Mouse (Mus musculus) hindbrain, embryonic 13.5 days (tissue): ENCODE data around the gene Rab42. TPM values are rescaled to one million over a fixed set of nuclear protein-coding genes. Genes with fewer than 3 reads are reported as not detected.

Source experiments
- ATAC-seq: fragments of 200-750 bp; cut with Nextera tagmentation; 2 replicates; pipeline ENCODE4 v1.8.0; 2017; ENCODE audit warnings: moderate TSS enrichment; ENCODE audit not compliant: low FRiP score
- H3K27ac ChIP-seq: fragments of 300-500 bp; sonication (generic); 2 replicates; pipeline ENCODE4 v1.5.1; 2015; ENCODE audit warnings: inconsistent platforms, mild to moderate bottlenecking, moderate library complexity
- H3K27me3 ChIP-seq: fragments of 300-500 bp; sonication (generic); 2 replicates; pipeline ENCODE4 v1.6.1; 2015; ENCODE audit warnings: mild to moderate bottlenecking, inconsistent platforms
- H3K36me3 ChIP-seq: fragments of 300-500 bp; sonication (generic); 2 replicates; pipeline ENCODE4 v1.6.1; 2015; ENCODE audit warnings: mild to moderate bottlenecking, inconsistent platforms
- H3K4me1 ChIP-seq: fragments of 300-500 bp; sonication (generic); replicated peaks from 2 replicates; pipeline ENCODE4 v1.6.1; 2015; ENCODE audit warnings: inconsistent platforms
- H3K4me2 ChIP-seq: fragments of 300-500 bp; sonication (generic); 2 replicates; pipeline ENCODE4 v1.6.1; 2015; ENCODE audit warnings: inconsistent platforms, mild to moderate bottlenecking, moderate library complexity
- H3K4me3 ChIP-seq: fragments of 300-500 bp; sonication (generic); 2 replicates; pipeline ENCODE4 v1.5.1; 2015; ENCODE audit warnings: mild to moderate bottlenecking, inconsistent platforms
- H3K9ac ChIP-seq: fragments of 300-500 bp; sonication (generic); 2 replicates; pipeline ENCODE4 v1.6.1; 2015; ENCODE audit warnings: mild to moderate bottlenecking, inconsistent platforms
- H3K9me3 ChIP-seq: fragments of 300-500 bp; sonication (generic); 2 replicates; pipeline ENCODE4 v1.6.1; 2016; ENCODE audit warnings: inconsistent platforms
- WGBS: fragments of 180-500 bp; shearing (Covaris S2); methylation state at CpG from one replicate; pipeline ENCODE4 v1.1.7; 2015; 5-methylcytosine and 5-hydroxymethylcytosine counted together
- polyA plus RNA-seq: library from polyadenylated mRNA; unstranded; fragments of >200 nt; fragmentation: Nextera tagmentation; extraction: Ambion mirVana; gene quantifications from 2 replicates; pipeline ENCODE4 v1.2.1, GENCODE M21; 2015

Gene Rab42
- polyA plus RNA-seq, 1 experiment from 2014 or later, result 0.84 TPM

GRCm38 (mm10) chr4:132341451-132341850 is 38.3 kb upstream of the Rab42 start:
- H3K9ac ChIP-seq, result no peak overlapping the region
- H3K4me1 ChIP-seq, result peaks cover 27% of the 10 kb centered on the region
- 91% methylated on average over 3 of the region's 3 CpGs for WGBS
- no peak overlapping the region for H3K27ac ChIP-seq
- H3K27me3 ChIP-seq, result no peaks in the 10 kb centered on the region
- no peak overlapping the region for H3K4me2 ChIP-seq
- ATAC-seq, result no peak
- no peak overlapping the region for H3K4me3 ChIP-seq
- H3K36me3 ChIP-seq, result peaks cover 32% of the 10 kb centered on the region
- no peaks in the 10 kb centered on the region for H3K9me3 ChIP-seq

GRCm38 (mm10) chr4:132338943-132339342 is 35.8 kb upstream of the Rab42 start:
- no peak for ATAC-seq
- Histone ChIP-seq H3K27ac (no peak overlapping the region; the same call in 1 of the 2 replicates), H3K36me3 (peaks cover 57% of the 10 kb centered on the region), H3K9me3 (no peaks in the 10 kb centered on the region), H3K27me3 (no peaks in the 10 kb centered on the region), H3K9ac (no peak overlapping the region), H3K4me3 (no peak overlapping the region), H3K4me2 (no peak overlapping the region), H3K4me1 (peaks cover 15% of the 10 kb centered on the region)
- WGBS, result 94% methylated on average over 13 of the region's 13 CpGs

GRCm38 (mm10) chr4:132332880-132333279 is 29.7 kb upstream of the Rab42 start:
- peaks cover 11% of the 10 kb centered on the region for H3K4me1 ChIP-seq
- 93% methylated on average over 6 of the region's 6 CpGs for WGBS
- no peak for ATAC-seq
- no peaks in the 10 kb centered on the region for H3K9me3 ChIP-seq
- no peak overlapping the region for H3K4me3 ChIP-seq
- H3K27me3 ChIP-seq, result no peaks in the 10 kb centered on the region
- H3K9ac ChIP-seq, result no peak overlapping the region
- H3K27ac ChIP-seq, result no peak overlapping the region
- H3K4me2 ChIP-seq, result no peak overlapping the region
- peaks cover 56% of the 10 kb centered on the region for H3K36me3 ChIP-seq

- WGBS, result 85% methylated on average over 3 of the region's 3 CpGs
- Histone ChIP-seq H3K9me3 (no peaks in the 10 kb centered on the region), H3K4me1 (peaks cover 12% of the 10 kb centered on the region)
Measured at GRCm38 (mm10) chr4:132331960-132332359, 28.8 kb upstream of the Rab42 start.

GRCm38 (mm10) chr4:132329835-132330354 is 26.7 kb upstream of the Rab42 start:
- Histone ChIP-seq H3K27ac (peak overlapping the region; percentile 88), H3K36me3 (peaks cover 38% of the 10 kb centered on the region), H3K4me2 (peak overlapping the region; percentile 76), H3K4me3 (peak overlapping the region; percentile 83), H3K27me3 (no peaks in the 10 kb centered on the region), H3K9me3 (no peaks in the 10 kb centered on the region), H3K4me1 (peaks cover 12% of the 10 kb centered on the region), H3K9ac (peak overlapping the region; percentile 94)
- 12% methylated on average over 10 of the region's 10 CpGs for WGBS
- ATAC-seq, result peak; percentile 8; the same call in 1 of the 2 replicates

More at GRCm38 (mm10) chr4:132331960-132332359, 28.8 kb upstream of the Rab42 start:
- Histone ChIP-seq H3K4me2 (no peak overlapping the region), H3K27ac (no peak overlapping the region), H3K4me3 (no peak overlapping the region), H3K36me3 (peaks cover 47% of the 10 kb centered on the region), H3K27me3 (no peaks in the 10 kb centered on the region), H3K9ac (no peak overlapping the region)
- ATAC-seq, result no peak

- peak; percentile 94 for ATAC-seq
Measured at GRCm38 (mm10) chr4:132329115-132329834, 26.1 kb upstream of the Rab42 start, which contains the start of gene Trnau1ap. Gene Trnau1ap, minus strand, starts transcription at chr4:132329538.

GRCm38 (mm10) chr4:132328391-132328982 is 25.3 kb upstream of the Rab42 start:
- peaks cover 12% of the 10 kb centered on the region for H3K4me1 ChIP-seq
- H3K4me2 ChIP-seq, result peak overlapping the region; percentile 76
- WGBS, result 54% methylated on average over 14 of the region's 14 CpGs
- peak overlapping the region; percentile 83 for H3K4me3 ChIP-seq
- H3K9ac ChIP-seq, result peak overlapping the region; percentile 94
- H3K9me3 ChIP-seq, result no peaks in the 10 kb centered on the region
- peak overlapping the region; percentile 88; the same call in 1 of the 2 replicates for H3K27ac ChIP-seq
- no peak for ATAC-seq
- H3K27me3 ChIP-seq, result no peaks in the 10 kb centered on the region
- H3K36me3 ChIP-seq, result peaks cover 38% of the 10 kb centered on the region

More at GRCm38 (mm10) chr4:132329115-132329834, 26.1 kb upstream of the Rab42 start, which contains the start of gene Trnau1ap:
- Histone ChIP-seq H3K9me3 (no peaks in the 10 kb centered on the region), H3K36me3 (peaks cover 38% of the 10 kb centered on the region), H3K4me2 (peak within 1 kb of the TSS; percentile 76), H3K4me1 (peaks cover 12% of the 10 kb centered on the region), H3K27me3 (no peaks in the 10 kb centered on the region), H3K9ac (peak within 1 kb of the TSS; percentile 94), H3K27ac (peak within 1 kb of the TSS; percentile 88), H3K4me3 (peak within 1 kb of the TSS; percentile 83)
- under 1% methylated on average over 52 of the region's 52 CpGs for WGBS

GRCm38 (mm10) chr4:132326481-132326880 is 23.3 kb upstream of the Rab42 start:
- H3K4me3 ChIP-seq, result no peak overlapping the region
- WGBS, result 78% methylated on average over 5 of the region's 5 CpGs
- peaks cover 12% of the 10 kb centered on the region for H3K4me1 ChIP-seq
- H3K36me3 ChIP-seq, result peaks cover 39% of the 10 kb centered on the region
- H3K27ac ChIP-seq, result no peak overlapping the region
- ATAC-seq, result no peak
- H3K27me3 ChIP-seq, result no peaks in the 10 kb centered on the region
- H3K9me3 ChIP-seq, result no peaks in the 10 kb centered on the region
- no peak overlapping the region for H3K9ac ChIP-seq
- no peak overlapping the region for H3K4me2 ChIP-seq

GRCm38 (mm10) chr4:132315711-132316110 is 12.5 kb upstream of the Rab42 start:
- no peak overlapping the region for H3K9ac ChIP-seq
- no peak overlapping the region for H3K27ac ChIP-seq
- H3K4me1 ChIP-seq, result peaks cover under 1% of the 10 kb centered on the region; the same call in 1 of the 2 replicates
- no peak for ATAC-seq
- 91% methylated on average over 8 of the region's 8 CpGs for WGBS
- H3K4me2 ChIP-seq, result no peak overlapping the region
- no peaks in the 10 kb centered on the region for H3K9me3 ChIP-seq
- peaks cover 87% of the 10 kb centered on the region for H3K36me3 ChIP-seq
- no peak overlapping the region for H3K4me3 ChIP-seq
- no peaks in the 10 kb centered on the region for H3K27me3 ChIP-seq

GRCm38 (mm10) chr4:132312627-132313026 is 9.4 kb upstream of the Rab42 start:
- Histone ChIP-seq H3K4me2 (no peak overlapping the region), H3K4me1 (peaks cover 15% of the 10 kb centered on the region), H3K9ac (no peak overlapping the region), H3K27me3 (no peaks in the 10 kb centered on the region), H3K4me3 (no peak overlapping the region), H3K9me3 (no peaks in the 10 kb centered on the region), H3K36me3 (peaks cover 67% of the 10 kb centered on the region), H3K27ac (no peak overlapping the region)
- no peak for ATAC-seq
- WGBS, result 88% methylated on average over 5 of the region's 5 CpGs

GRCm38 (mm10) chr4:132311801-132312200 is 8.6 kb upstream of the Rab42 start:
- Histone ChIP-seq H3K9ac (no peak overlapping the region), H3K9me3 (no peaks in the 10 kb centered on the region), H3K27ac (no peak overlapping the region), H3K4me1 (peaks cover 15% of the 10 kb centered on the region), H3K27me3 (no peaks in the 10 kb centered on the region), H3K4me3 (no peak overlapping the region), H3K4me2 (no peak overlapping the region), H3K36me3 (peaks cover 59% of the 10 kb centered on the region)
- ATAC-seq, result no peak
- 59% methylated on average over 3 of the region's 3 CpGs for WGBS

GRCm38 (mm10) chr4:132311209-132311608 is 8.0 kb upstream of the Rab42 start:
- no peak for ATAC-seq
- 42% methylated on average over 1 of the region's 1 CpGs for WGBS
- no peaks in the 10 kb centered on the region for H3K27me3 ChIP-seq
- peaks cover 15% of the 10 kb centered on the region for H3K4me1 ChIP-seq
- H3K9me3 ChIP-seq, result no peaks in the 10 kb centered on the region
- no peak overlapping the region for H3K9ac ChIP-seq
- no peak overlapping the region for H3K4me2 ChIP-seq
- H3K36me3 ChIP-seq, result peaks cover 53% of the 10 kb centered on the region
- no peak overlapping the region for H3K4me3 ChIP-seq
- no peak overlapping the region for H3K27ac ChIP-seq
